Comparison of ENCODE assay signal across 9 mouse cellular contexts in the genomic region with DNA sequence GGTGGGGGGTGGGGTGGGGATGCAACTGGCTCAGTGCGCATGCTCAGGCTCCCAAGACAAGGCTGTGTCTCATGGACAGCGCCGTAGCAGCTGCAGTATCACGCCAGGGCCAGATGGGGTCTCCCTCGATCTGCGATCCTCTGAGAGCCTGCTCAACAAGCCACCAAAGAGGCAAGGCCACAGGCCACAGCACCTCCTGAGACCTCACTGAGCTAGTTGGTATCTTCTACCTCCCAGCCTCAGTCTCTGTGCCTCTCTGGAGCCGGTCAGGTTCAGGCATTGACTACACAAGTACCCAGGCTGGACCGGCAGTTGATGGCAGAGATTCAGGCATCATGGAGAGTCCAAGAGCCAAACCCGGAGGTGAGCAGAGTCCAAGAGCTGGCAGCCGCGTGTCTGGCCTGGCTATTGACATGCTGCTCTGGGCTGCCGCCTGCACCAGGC. TPM values are rescaled to one million over a fixed set of nuclear protein-coding genes. Genes with fewer than 3 reads are reported as not detected.
DNase-seq lines count a peak whose midpoint lies in the region; ATAC-seq and TF ChIP-seq lines count a peak whose summit lies in the region.
"Had no signal": no experiment of that assay in that cellular context is flagged by ENCODE, and none has a peak within 500 bp of the region (broad histone marks: within the 10 kb centered on the region; RNA-seq: fewer than 3 reads in every experiment).

No protein-coding gene starts in this region.

- peak; percentile 90 for TF ChIP-seq CTCF in lung, postnatal 0 days (IDR thresholded peaks at IDR 0.05)

- peak; percentile 78 for ATAC-seq in lung, postnatal 0 days

- H3K4me3 ChIP-seq in hindbrain, embryonic 10.5 days: peak overlapping the region; percentile 30
- no peak overlapping the region for H3K4me3 ChIP-seq in lung, postnatal 0 days (ENCODE audit: low read depth, low read length)
- H3K4me3 ChIP-seq: megakaryocyte, embryonic 14.5 days had no signal

- WGBS in hindbrain, embryonic 10.5 days: 28% methylated on average over 12 of the region's 12 CpGs
- 24% methylated on average over 12 of the region's 12 CpGs for WGBS in lung, postnatal 0 days

- no peak overlapping the region for H3K4me2 ChIP-seq in lung, postnatal 0 days (replicated peaks; ENCODE audit: low read depth, low read length)

- no peaks in the 10 kb centered on the region for H3K36me3 ChIP-seq in hindbrain, embryonic 10.5 days
- H3K36me3 ChIP-seq in lung, postnatal 0 days (ENCODE audit: insufficient read depth, low read length): no peaks in the 10 kb centered on the region

- peak; percentile 96 for DNase-seq in R1 (ENCODE audit: low read depth, low spot score)
- DNase-seq in cerebellum, adult 9-11 months: peak; percentile 98
- peak; percentile 87 to 90 for DNase-seq in frontal cortex, postnatal 10 days (ENCODE audit: low spot score in 2 of 2)
- DNase-seq in hindbrain, embryonic 10.5 days (ENCODE audit: low spot score): peak; percentile 94
- DNase-seq in layer of hippocampus, adult 9-10 months (ENCODE audit: low spot score): peak; percentile 96
- peak; percentile 89 for DNase-seq in lung, postnatal 0 days (ENCODE audit: low spot score)
- DNase-seq in retina, embryonic 14.5 days (ENCODE audit: low spot score): peak; percentile 96
- peak; percentile 82 for DNase-seq in urinary bladder, postnatal 14 days (ENCODE audit: low spot score)

- no peaks in the 10 kb centered on the region for H3K9me3 ChIP-seq in hindbrain, embryonic 10.5 days
- H3K9me3 ChIP-seq in lung, postnatal 0 days (ENCODE audit: low read length): no peaks in the 10 kb centered on the region
- H3K9me3 ChIP-seq: megakaryocyte, embryonic 14.5 days had no signal

- TF ChIP-seq EP300 in lung, postnatal 0 days (IDR thresholded peaks at IDR 0.05): no peak

- peaks cover 44% of the 10 kb centered on the region for H3K27me3 ChIP-seq in hindbrain, embryonic 10.5 days (ENCODE audit: insufficient read depth, poor library complexity, severe bottlenecking)
- no peaks in the 10 kb centered on the region for H3K27me3 ChIP-seq in lung, postnatal 0 days (replicated peaks; ENCODE audit: insufficient read depth, low read length)

- H3K27ac ChIP-seq in hindbrain, embryonic 10.5 days: peak overlapping the region; percentile 59
- H3K27ac ChIP-seq in lung, postnatal 0 days (ENCODE audit: low read length): no peak overlapping the region

- no peak overlapping the region for H3K9ac ChIP-seq in lung, postnatal 0 days (replicated peaks; ENCODE audit: low read depth)

- peaks cover 28% of the 10 kb centered on the region for H3K4me1 ChIP-seq in hindbrain, embryonic 10.5 days (replicated peaks)
- no peaks in the 10 kb centered on the region for H3K4me1 ChIP-seq in lung, postnatal 0 days (ENCODE audit: insufficient read depth, low read depth, low read length)

RNA-seq across cellular contexts. Expression of a gene that starts 11.4 kb away (rescaled TPM):
- 10.1 and 22.4 TPM in 2 replicates for polyA plus RNA-seq in hindbrain, embryonic 10.5 days (2016; fragmentation: Nextera tagmentation; extraction: Ambion mirVana)
- 0.08 and 0.13 TPM in 2 replicates for polyA plus RNA-seq in lung, postnatal 0 days (2015; fragmentation: Nextera tagmentation; extraction: Ambion mirVana)
